Mouse (Mus musculus) lung, postnatal 4 days (tissue): ENCODE results near the gene Rfx2.

Experiments used
- DNase-seq, 2 experiments: peaks; one replicate each; pipeline ENCODE4 v3.0.0; 2021

Rfx2 gene

DNA sequence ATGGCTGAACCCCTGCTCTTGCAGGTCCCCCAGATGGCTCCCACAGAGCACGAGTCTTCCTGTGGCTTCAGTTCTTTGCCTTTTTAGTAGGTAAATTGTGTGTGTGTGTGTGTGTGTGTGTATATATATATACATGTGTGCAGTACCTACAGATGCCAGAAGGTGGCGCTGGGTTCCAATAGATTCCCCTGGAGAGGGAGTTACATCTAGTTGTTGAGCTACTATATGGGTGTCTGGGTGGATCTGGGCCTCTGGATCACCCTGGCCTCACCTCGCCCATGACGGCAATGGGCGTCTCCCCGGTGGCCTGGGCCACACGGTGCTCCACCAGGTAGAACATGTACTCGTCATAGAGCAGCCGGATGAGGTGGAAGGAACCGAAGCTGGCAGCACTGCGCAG, 53.2 kb downstream of the Rfx2 start:
- no peak for DNase-seq

- no peak for DNase-seq
Measured at GRCm38 (mm10) chr17:56769950-56770349, 60.9 kb downstream of the Rfx2 start, which contains the start of gene Prr22. Gene Prr22 (plus strand): TSS chr17:56770250.

DNA sequence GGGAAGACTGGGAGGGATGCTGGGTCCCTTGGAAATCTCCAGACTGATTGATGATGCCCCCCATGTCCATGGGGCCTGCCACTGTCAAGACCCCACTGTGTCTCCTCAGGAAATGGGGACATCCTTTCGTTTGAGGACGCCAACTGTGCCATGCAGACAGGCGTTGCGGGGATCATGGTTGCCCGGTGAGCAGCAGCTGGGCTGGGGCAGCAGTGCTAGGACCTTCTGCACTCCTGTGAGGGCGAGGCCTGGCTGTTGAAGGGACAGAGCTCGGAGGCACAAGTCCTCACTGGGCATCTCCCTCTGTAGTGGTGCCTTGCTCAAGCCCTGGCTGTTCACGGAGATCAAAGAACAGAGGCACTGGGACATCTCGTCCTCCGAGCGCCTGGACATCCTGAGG, 61.9 kb downstream of the Rfx2 start:
- DNase-seq: no peak

DNA sequence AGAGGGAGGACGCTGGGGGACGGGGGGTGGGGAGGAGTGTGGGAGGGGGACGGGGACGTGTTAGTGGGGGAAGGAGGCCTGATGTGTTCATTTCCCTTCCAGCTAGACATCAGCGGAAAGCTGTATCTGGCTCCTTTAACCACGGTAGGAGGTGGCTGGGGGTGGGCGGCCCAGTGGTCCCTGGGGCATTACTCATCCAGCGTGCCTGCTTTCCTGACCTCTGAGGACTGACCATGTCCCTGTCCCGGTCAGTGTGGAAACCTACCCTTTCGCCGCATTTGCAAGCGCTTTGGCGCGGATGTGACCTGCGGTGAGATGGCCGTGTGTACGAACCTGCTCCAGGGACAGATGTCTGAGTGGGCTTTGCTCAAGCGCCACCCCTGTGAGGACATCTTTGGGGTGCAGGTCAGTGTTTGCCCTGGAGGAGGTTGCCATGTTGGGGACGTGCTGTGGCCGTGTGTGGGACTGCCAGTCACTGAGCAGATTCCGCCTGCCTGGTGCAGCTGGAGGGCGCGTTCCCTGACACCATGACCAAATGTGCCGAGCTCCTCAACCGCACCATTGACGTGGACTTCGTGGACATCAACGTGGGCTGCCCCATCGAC, 63.2 kb downstream of the Rfx2 start:
- DNase-seq: no peak

- no peak for DNase-seq
Measured at GRCm38 (mm10) chr17:56766631-56767405, 64.0 kb downstream of the Rfx2 start.

GRCm38 (mm10) chr17:56765431-56765830, 65.4 kb downstream of the Rfx2 start:
- no peak for DNase-seq

- peak; percentile 89 to 90 for DNase-seq
Measured at GRCm38 (mm10) chr17:56764474-56765354, 66.1 kb downstream of the Rfx2 start, which contains the start of gene Dus3l. Gene Dus3l (plus strand): TSS chr17:56764757.

DNA sequence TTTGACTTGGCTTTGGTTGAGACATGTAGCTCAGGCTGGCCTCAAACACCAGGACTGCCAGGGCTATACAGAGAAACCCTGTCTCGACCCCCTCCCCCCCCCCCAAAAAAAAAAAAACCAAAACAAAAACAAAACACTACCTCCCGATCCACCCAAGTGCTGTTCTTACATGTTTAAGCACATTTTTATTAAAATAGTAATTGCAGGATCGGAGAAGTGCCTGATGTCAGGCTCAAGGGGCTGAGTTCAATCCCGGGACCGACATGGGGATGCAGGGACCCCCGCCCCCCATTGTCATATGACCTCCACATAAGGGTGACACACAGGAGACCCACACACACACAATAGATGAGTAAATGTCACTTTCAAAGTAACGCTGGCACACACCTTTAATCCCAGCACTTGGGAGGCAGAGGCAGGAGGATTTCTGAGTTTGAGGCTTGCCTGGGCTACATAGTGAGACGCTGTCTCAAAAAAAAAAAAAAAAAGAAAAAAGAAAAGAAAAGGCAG, 67.0 kb downstream of the Rfx2 start:
- DNase-seq: no peak

GRCm38 (mm10) chr17:56762769-56763731, 67.8 kb downstream of the Rfx2 start:
- peak in 1 of 2 experiments; percentile 73 for DNase-seq

GRCm38 (mm10) chr17:56761991-56762410, 68.8 kb downstream of the Rfx2 start:
- peak; percentile 89 to 92 for DNase-seq

GRCm38 (mm10) chr17:56761077-56761476, 69.7 kb downstream of the Rfx2 start:
- no peak for DNase-seq

- no peak for DNase-seq
Measured at GRCm38 (mm10) chr17:56759261-56759660, 71.6 kb downstream of the Rfx2 start.

DNA sequence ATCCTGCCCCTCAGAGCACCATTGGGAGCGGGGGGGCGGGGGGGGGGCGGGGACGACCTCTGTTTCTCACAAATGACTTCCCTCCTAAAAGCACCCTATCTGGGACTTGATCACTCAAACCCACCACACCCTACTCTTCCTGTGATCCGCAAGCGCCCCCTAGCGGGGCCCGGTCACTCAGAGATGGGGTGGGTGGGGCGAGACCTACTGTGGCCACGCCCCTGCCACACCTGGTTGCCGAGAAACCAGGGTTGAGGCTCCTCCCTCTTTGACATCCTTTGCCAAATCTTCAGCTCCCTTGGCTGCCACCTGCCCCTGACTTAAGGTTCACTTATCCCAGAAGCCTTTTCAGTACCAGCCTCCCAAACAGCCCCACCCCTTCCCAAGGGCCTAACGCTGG, 72.7 kb downstream of the Rfx2 start:
- peak; percentile 84 to 86 for DNase-seq

DNA sequence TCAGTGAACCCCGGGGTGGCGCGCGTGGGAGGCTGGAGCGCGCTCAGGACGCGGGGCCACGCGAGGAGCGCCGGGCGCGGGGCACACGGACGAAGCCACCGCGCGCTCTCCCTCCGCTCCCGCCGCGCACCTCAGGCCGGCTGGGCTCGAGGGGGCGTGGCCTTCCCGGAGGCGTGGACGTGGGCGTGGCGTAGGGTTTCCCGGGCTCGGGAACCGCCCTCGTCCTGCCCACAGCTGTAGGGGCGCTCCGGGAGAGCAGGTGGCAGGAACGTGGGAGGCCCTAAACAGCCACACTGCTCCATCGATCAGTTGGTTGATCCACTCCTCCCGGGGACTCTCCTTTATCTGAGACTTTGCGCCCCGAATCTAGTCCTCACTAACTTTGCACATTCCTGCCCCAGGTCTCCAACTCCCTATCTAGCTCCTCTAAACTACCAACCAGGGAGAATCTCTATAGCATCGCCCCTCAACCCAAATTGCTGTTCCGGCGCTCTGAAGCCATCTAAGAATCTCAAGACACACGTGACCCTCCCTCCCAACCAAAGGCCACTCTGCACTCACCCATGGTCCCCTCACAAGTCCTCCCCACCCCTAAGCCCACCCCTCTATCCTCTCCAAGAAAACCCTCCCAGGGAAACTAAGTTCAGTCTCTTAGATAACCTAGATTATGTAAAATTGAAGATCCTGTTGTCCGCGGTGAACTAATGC, 73.2 kb downstream of the Rfx2 start, which contains the start of gene Nrtn:
Gene Nrtn, minus strand, starts transcription at position 115 of the 708 bp plus-strand sequence.
- peak; percentile 90 to 92 for DNase-seq

DNA sequence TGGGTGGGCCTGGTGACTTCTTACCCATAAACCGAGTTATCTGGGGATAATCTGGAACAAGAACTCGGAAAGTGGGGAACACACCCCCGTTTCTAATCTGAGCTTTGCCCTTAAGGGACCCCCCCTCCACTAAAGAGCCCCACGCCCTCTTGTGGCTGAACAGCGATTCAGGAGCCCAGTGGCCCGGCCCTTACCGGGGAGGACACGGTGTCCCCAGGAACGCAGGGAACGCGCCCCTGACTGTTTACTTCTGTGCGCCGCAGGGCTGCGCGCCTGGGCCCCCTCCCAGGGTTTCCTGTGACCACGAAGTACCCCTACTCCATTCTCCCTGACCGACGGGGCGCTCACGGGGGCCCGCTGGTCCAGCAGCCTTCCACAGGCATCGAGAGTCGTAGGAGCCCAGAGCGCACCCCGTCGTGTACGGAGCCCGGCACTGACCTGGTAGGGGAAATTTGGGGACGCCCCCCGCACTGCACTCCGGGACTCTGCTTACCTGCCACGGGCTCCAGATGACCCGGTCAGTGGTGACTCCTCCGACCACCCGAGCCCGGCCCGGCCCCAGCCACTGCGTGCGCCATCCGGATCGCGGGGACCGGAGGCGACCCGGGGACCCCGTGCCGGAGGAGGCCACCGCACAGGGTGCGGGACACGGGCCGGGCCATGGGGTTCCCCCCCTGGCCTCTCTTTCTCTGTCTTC, 74.0 kb downstream of the Rfx2 start:
- peak in 1 of 2 experiments; percentile 60 for DNase-seq

GRCm38 (mm10) chr17:56754271-56755185, 76.3 kb downstream of the Rfx2 start:
- DNase-seq: no peak

- DNase-seq: no peak
Measured at GRCm38 (mm10) chr17:56753452-56753851, 77.4 kb downstream of the Rfx2 start.

GRCm38 (mm10) chr17:56751404-56752072, 79.3 kb downstream of the Rfx2 start:
- DNase-seq: peak; percentile 60 to 81

DNA sequence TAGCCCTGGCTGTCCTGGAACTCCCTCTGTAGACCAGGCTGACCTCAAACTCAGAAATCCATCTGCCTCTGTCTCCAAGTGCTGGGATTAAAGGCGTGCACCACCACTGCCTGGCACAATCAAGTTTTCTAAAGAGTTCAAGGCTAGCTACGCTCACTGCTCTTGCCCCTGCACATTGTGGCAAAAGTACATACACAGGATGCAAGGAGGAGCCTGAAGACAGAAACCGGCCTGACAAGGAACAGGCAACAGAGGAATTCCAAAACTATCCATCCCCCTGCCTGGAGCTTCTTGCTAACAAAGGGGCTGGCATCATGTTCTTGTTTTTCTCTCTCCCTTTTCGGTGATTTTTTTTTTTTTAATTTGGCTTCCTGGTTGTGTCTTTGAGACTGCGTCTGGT, 86.6 kb downstream of the Rfx2 start:
- no peak for DNase-seq
